Mouse (Mus musculus) liver, embryonic 16.5 days (tissue): ENCODE measurements around the gene Syt6. TPM values are rescaled to one million over a fixed set of nuclear protein-coding genes. Genes with fewer than 3 reads are reported as not detected.

ENCODE experiments used
- ATAC-seq: fragments of 200-750 bp; cut with Nextera tagmentation; 2 replicates; pipeline ENCODE4 v1.8.0; 2017; ENCODE audit warnings: low read depth, mild to moderate bottlenecking, moderate number of reproducible peaks, moderate library complexity
- H3K27ac ChIP-seq: fragments of 300-500 bp; sonication (generic); 2 replicates; pipeline ENCODE4 v1.5.1; 2014; ENCODE audit warnings: mild to moderate bottlenecking, low read length
- H3K27me3 ChIP-seq: fragments of 300-500 bp; sonication (generic); 2 replicates; pipeline ENCODE4 v1.6.1; 2014; ENCODE audit warnings: low read depth, low read length, mixed read lengths; ENCODE audit not compliant: control insufficient read depth, insufficient read depth
- H3K36me3 ChIP-seq: fragments of 300-500 bp; sonication (generic); 2 replicates; pipeline ENCODE4 v1.6.1; 2014; ENCODE audit warnings: mild to moderate bottlenecking; ENCODE audit not compliant: control insufficient read depth, insufficient read depth
- H3K4me1 ChIP-seq: fragments of 300-500 bp; sonication (generic); 2 replicates; pipeline ENCODE4 v1.6.1; 2014; ENCODE audit warnings: low read depth, low read length, mixed read lengths; ENCODE audit not compliant: control insufficient read depth
- H3K4me2 ChIP-seq: fragments of 300-500 bp; sonication (generic); 2 replicates; pipeline ENCODE4 v1.6.1; 2014; ENCODE audit warnings: low read depth, low read length, mixed read lengths
- H3K4me3 ChIP-seq: fragments of 300-500 bp; sonication (generic); 2 replicates; pipeline ENCODE4 v1.5.1; 2014; ENCODE audit warnings: low read depth, mild to moderate bottlenecking, low read length
- H3K9ac ChIP-seq: fragments of 300-500 bp; sonication (generic); 2 replicates; pipeline ENCODE4 v1.6.1; 2014; ENCODE audit warnings: low read depth, low read length
- H3K9me3 ChIP-seq: fragments of 300-500 bp; sonication (generic); replicated peaks from 2 replicates; pipeline ENCODE4 v1.6.1; 2016; ENCODE audit warnings: low read length; ENCODE audit not compliant: control insufficient read depth
- WGBS: fragments of 180-500 bp; shearing (Covaris S2); extraction: QIAGEN DNeasy Blood & Tissue Kit; methylation state at CpG from one replicate; pipeline ENCODE4 v1.1.7; 2014; ENCODE audit not compliant: insufficient replicate concordance; 5-methylcytosine and 5-hydroxymethylcytosine counted together
- polyA plus RNA-seq: library from polyadenylated mRNA; unstranded; fragments of >200 nt; fragmentation: Nextera tagmentation; extraction: Ambion mirVana; gene quantifications from 2 replicates; pipeline ENCODE4 v1.2.1, GENCODE M21; 2015

The Syt6 gene
- polyA plus RNA-seq, 1 experiment from 2014 or later, result not detected

DNA sequence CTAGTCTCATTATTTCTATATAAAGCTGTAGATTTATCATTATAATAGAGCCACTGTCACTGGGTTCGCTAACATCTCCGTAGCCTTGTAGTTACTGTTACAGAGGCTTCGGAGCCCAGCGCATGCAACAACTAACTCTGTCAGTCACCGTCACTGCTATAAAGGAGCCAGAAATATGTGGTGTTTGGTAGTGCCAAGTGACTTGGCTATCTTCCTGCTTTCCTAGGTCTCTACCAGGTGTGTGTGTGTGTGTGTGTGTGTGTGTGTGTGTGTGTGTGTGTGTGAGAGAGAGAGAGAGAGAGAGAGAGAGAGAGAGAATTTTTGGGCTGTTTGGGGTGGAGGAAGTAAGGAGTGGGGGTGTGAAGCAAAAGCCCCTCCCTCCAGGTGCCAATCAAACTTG is 17.6 kb downstream of the Syt6 start:
- Histone ChIP-seq H3K4me1 (no peaks in the 10 kb centered on the region), H3K36me3 (no peaks in the 10 kb centered on the region), H3K27ac (no peak overlapping the region), H3K27me3 (no peaks in the 10 kb centered on the region), H3K9ac (no peak overlapping the region), H3K4me2 (no peak overlapping the region), H3K9me3 (no peaks in the 10 kb centered on the region), H3K4me3 (no peak overlapping the region)
- ATAC-seq, result no peak
- 80% methylated on average over 5 of the region's 5 CpGs for WGBS

- no peak overlapping the region for H3K4me3 ChIP-seq
- no peaks in the 10 kb centered on the region for H3K4me1 ChIP-seq
- no peaks in the 10 kb centered on the region for H3K9me3 ChIP-seq
- no peaks in the 10 kb centered on the region for H3K36me3 ChIP-seq
- H3K9ac ChIP-seq, result no peak overlapping the region
- ATAC-seq, result no peak
- 18% methylated on average over 5 of the region's 5 CpGs for WGBS
- H3K4me2 ChIP-seq, result no peak overlapping the region
- no peak overlapping the region for H3K27ac ChIP-seq
- H3K27me3 ChIP-seq, result no peaks in the 10 kb centered on the region
These were observed 18.6 kb downstream of the Syt6 start for GRCm38 (mm10) chr3:103593631-103594030.

DNA sequence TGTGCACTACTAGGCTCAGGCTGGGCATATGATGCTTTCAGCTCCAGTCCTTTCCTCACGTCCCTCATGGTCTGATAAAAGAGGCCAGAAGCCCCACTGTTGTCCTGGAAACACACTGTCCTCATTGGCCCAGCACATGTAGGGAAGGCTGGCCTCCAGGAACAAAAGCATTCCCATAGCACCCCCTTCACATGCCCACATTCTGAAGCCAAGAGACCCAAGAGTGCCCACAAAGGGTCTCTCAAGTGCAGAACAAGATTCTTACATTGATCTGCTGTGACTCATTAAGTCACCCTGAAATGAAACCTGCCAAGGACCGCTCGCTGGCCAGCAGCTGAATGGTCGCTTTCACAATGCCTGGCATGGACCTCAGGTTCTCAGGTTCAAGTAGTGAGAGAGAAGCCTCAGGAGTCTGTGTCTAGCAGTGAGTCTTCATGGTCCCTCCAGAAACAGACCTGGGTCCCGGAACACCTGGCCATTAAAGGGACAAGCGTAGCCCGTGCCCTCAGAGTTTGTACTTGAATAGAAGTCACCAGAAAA is 20.3 kb downstream of the Syt6 start:
- Histone ChIP-seq H3K36me3 (no peaks in the 10 kb centered on the region), H3K27me3 (no peaks in the 10 kb centered on the region), H3K4me3 (no peak overlapping the region), H3K9ac (no peak overlapping the region), H3K27ac (no peak overlapping the region), H3K4me2 (no peak overlapping the region), H3K4me1 (no peaks in the 10 kb centered on the region), H3K9me3 (no peaks in the 10 kb centered on the region)
- ATAC-seq, result no peak
- WGBS, result 63% methylated on average over 7 of the region's 7 CpGs

DNA sequence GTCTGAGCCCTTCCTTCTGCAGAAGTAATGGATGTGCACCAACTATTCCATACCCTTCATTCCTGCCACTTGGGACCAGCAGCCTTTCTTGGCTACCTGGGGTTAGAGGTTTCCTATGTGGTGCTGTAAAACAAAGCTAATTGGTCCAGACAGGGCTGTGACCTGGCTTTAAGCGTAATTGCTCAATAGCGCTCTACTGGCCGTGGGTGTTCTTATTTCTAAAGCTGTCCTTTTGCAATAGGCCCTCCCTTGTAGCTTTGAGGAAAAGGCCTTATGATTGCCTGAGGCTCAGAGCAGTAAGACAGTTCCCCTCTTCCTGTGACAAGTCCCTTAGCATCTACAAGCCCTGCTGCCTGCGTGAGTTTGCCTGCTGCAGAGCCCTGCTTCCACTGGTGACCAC is 22.6 kb downstream of the Syt6 start:
- Histone ChIP-seq H3K4me2 (no peak overlapping the region), H3K4me3 (no peak overlapping the region), H3K27me3 (no peaks in the 10 kb centered on the region), H3K9me3 (no peaks in the 10 kb centered on the region), H3K27ac (no peak overlapping the region), H3K36me3 (no peaks in the 10 kb centered on the region), H3K4me1 (no peaks in the 10 kb centered on the region), H3K9ac (no peak overlapping the region)
- 62% methylated on average over 4 of the region's 4 CpGs for WGBS
- no peak for ATAC-seq

DNA sequence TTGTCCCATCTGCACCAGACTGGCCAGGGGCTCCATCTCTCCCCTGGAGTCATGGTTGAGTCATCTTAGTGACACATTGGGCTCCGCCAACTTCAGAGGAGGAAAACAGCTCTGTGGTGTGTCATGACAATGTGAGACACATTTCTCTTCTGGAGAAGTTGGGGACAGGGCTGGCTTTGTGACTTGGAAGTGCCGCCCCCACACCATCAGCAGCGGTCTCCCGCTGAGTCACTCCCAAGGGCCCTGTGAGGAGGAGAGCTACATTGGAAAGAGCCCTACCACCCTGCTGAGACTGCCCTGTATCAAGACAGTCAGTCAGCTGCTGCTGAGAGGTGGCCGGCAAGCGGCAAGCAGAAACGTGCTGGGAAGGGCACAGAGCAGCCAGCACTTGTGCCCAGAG is 26.0 kb downstream of the Syt6 start:
- H3K9ac ChIP-seq, result no peak overlapping the region

GRCm38 (mm10) chr3:103601561-103601960 is 26.5 kb downstream of the Syt6 start:
- no peak overlapping the region for H3K4me3 ChIP-seq
- H3K27ac ChIP-seq, result no peak overlapping the region
- H3K4me1 ChIP-seq, result no peaks in the 10 kb centered on the region
- WGBS, result 50% methylated on average over 1 of the region's 1 CpGs
- H3K9ac ChIP-seq, result no peak overlapping the region
- ATAC-seq, result no peak
- H3K36me3 ChIP-seq, result no peaks in the 10 kb centered on the region
- no peak overlapping the region for H3K4me2 ChIP-seq
- H3K9me3 ChIP-seq, result no peaks in the 10 kb centered on the region
- H3K27me3 ChIP-seq, result no peaks in the 10 kb centered on the region

More for the DNA sequence above, 26.0 kb downstream of the Syt6 start:
- no peak overlapping the region for H3K27ac ChIP-seq
- ATAC-seq, result no peak
- H3K9me3 ChIP-seq, result no peaks in the 10 kb centered on the region
- WGBS, result 49% methylated on average over 7 of the region's 7 CpGs
- no peaks in the 10 kb centered on the region for H3K4me1 ChIP-seq
- no peak overlapping the region for H3K4me3 ChIP-seq
- H3K27me3 ChIP-seq, result no peaks in the 10 kb centered on the region
- no peak overlapping the region for H3K4me2 ChIP-seq
- no peaks in the 10 kb centered on the region for H3K36me3 ChIP-seq

GRCm38 (mm10) chr3:103606045-103606597 is 31.1 kb downstream of the Syt6 start:
- no peaks in the 10 kb centered on the region for H3K9me3 ChIP-seq
- WGBS, result 59% methylated on average over 6 of the region's 6 CpGs
- no peak overlapping the region for H3K4me2 ChIP-seq
- H3K9ac ChIP-seq, result no peak overlapping the region
- ATAC-seq, result no peak
- H3K4me3 ChIP-seq, result no peak overlapping the region
- H3K27me3 ChIP-seq, result no peaks in the 10 kb centered on the region
- H3K27ac ChIP-seq, result no peak overlapping the region
- no peaks in the 10 kb centered on the region for H3K36me3 ChIP-seq
- no peaks in the 10 kb centered on the region for H3K4me1 ChIP-seq

GRCm38 (mm10) chr3:103606660-103607595 is 31.9 kb downstream of the Syt6 start:
- WGBS, result 66% methylated on average over 13 of the region's 13 CpGs
- H3K4me2 ChIP-seq, result no peak overlapping the region

GRCm38 (mm10) chr3:103610231-103610630 is 35.2 kb downstream of the Syt6 start:
- H3K4me3 ChIP-seq, result no peak overlapping the region
- H3K9ac ChIP-seq, result no peak overlapping the region
- no peaks in the 10 kb centered on the region for H3K4me1 ChIP-seq
- WGBS, result 70% methylated on average over 5 of the region's 5 CpGs
- H3K27me3 ChIP-seq, result no peaks in the 10 kb centered on the region
- H3K36me3 ChIP-seq, result no peaks in the 10 kb centered on the region
- H3K27ac ChIP-seq, result no peak overlapping the region
- H3K4me2 ChIP-seq, result no peak overlapping the region
- no peaks in the 10 kb centered on the region for H3K9me3 ChIP-seq
- ATAC-seq, result no peak

More at GRCm38 (mm10) chr3:103606660-103607595, 31.9 kb downstream of the Syt6 start:
- Histone ChIP-seq H3K36me3 (no peaks in the 10 kb centered on the region), H3K27me3 (no peaks in the 10 kb centered on the region), H3K9ac (no peak overlapping the region), H3K4me3 (no peak overlapping the region), H3K9me3 (no peaks in the 10 kb centered on the region), H3K27ac (no peak overlapping the region), H3K4me1 (no peaks in the 10 kb centered on the region)
- no peak for ATAC-seq
